Mouse (Mus musculus) kidney, embryonic 16.5 days (tissue): ENCODE measurements around the gene Gpr39. TPM values are rescaled to one million over a fixed set of nuclear protein-coding genes. Genes with fewer than 3 reads are reported as not detected.

Experiments
- ATAC-seq: fragments of 200-750 bp; cut with Nextera tagmentation; 2 replicates; pipeline ENCODE4 v1.8.0; 2017; ENCODE audit warnings: moderate TSS enrichment; ENCODE audit not compliant: low FRiP score, low TSS enrichment
- H3K27ac ChIP-seq: fragments of 300-500 bp; sonication (generic); 2 replicates; pipeline ENCODE4 v1.5.1; 2014; ENCODE audit warnings: low read length
- H3K27me3 ChIP-seq: fragments of 300-500 bp; sonication (generic); 2 replicates; pipeline ENCODE4 v1.6.1; 2014; ENCODE audit warnings: low read length, control low read depth, mixed read lengths; ENCODE audit not compliant: insufficient read depth
- H3K36me3 ChIP-seq: fragments of 300-500 bp; sonication (generic); 2 replicates; pipeline ENCODE4 v1.6.1; 2014; ENCODE audit warnings: low read length, control low read depth, mixed read lengths; ENCODE audit not compliant: insufficient read depth
- H3K4me1 ChIP-seq: fragments of 300-500 bp; sonication (generic); 2 replicates; pipeline ENCODE4 v1.6.1; 2014; ENCODE audit warnings: low read length, control low read depth, mixed read lengths; ENCODE audit not compliant: insufficient read depth
- H3K4me2 ChIP-seq: fragments of 300-500 bp; sonication (generic); replicated peaks from 2 replicates; pipeline ENCODE4 v1.6.1; 2014; ENCODE audit warnings: low read depth, low read length
- H3K4me3 ChIP-seq: fragments of 300-500 bp; sonication (generic); 2 replicates; pipeline ENCODE4 v1.5.1; 2014; ENCODE audit warnings: mild to moderate bottlenecking, low read length
- H3K9ac ChIP-seq: fragments of 300-500 bp; sonication (generic); replicated peaks from 2 replicates; pipeline ENCODE4 v1.6.1; 2014; ENCODE audit warnings: low read length
- H3K9me3 ChIP-seq: fragments of 300-500 bp; sonication (generic); 2 replicates; pipeline ENCODE4 v1.6.1; 2016; ENCODE audit warnings: low read length, control low read depth
- WGBS: fragments of 180-500 bp; shearing (Covaris S2); extraction: QIAGEN DNeasy Blood & Tissue Kit; methylation state at CpG from one replicate; pipeline ENCODE4 v1.1.7; 2014; 5-methylcytosine and 5-hydroxymethylcytosine counted together
- polyA plus RNA-seq: library from polyadenylated mRNA; unstranded; fragments of >200 nt; fragmentation: Nextera tagmentation; extraction: Ambion mirVana; gene quantifications from 2 replicates; pipeline ENCODE4 v1.2.1, GENCODE M21; 2015

Gene Gpr39
- polyA plus RNA-seq, 1 experiment from 2014 or later: 7.0 TPM

DNA sequence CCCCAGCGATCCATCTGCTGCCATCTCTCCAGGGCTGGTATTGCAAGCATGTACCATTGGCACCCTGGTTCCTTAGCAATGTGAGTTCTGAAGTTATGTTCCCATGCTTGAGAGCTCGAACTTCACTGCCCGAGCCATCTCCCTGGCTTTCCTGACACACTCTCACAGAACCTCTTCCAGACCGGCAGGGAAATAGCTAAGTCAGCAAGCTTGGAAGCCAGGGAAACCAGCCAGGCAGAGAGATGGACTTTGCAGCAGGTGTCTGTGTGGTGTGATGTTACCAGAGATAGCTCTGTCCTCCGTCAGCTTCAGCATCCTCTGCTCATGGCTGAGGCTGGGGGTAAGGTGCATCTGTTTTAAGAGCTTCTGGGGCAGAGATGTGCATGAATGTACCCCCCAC lies 41.1 kb downstream of the Gpr39 start:
- H3K9ac ChIP-seq: no peak overlapping the region
- no peaks in the 10 kb centered on the region for H3K9me3 ChIP-seq
- 82% methylated on average over 5 of the region's 5 CpGs for WGBS
- H3K27ac ChIP-seq: no peak overlapping the region
- no peak overlapping the region for H3K4me3 ChIP-seq
- ATAC-seq: no peak
- no peaks in the 10 kb centered on the region for H3K4me1 ChIP-seq
- H3K27me3 ChIP-seq: no peaks in the 10 kb centered on the region
- no peaks in the 10 kb centered on the region for H3K36me3 ChIP-seq
- H3K4me2 ChIP-seq: no peak overlapping the region

DNA sequence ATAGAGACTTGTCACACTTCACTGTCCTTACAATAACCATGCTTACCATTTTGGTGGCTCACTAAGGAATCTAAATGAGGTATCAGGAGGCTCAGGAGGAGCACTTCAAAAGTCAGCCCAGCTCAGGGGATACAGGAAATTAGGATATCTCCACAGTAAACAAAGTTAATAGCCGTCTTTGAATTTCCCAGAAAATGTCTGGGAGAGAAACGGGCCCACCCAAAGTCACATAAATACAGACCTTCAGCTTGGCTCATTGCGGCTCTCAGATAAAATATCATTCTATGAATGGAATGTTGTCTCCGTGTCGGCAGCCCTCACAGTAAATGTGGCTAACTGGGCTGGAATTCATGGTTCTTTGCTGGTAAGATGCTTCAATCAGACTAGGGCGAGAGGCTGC lies 42.3 kb downstream of the Gpr39 start:
- Histone ChIP-seq H3K27me3 (no peaks in the 10 kb centered on the region), H3K4me1 (no peaks in the 10 kb centered on the region), H3K4me2 (no peak overlapping the region), H3K9me3 (no peaks in the 10 kb centered on the region), H3K4me3 (no peak overlapping the region), H3K27ac (no peak overlapping the region), H3K36me3 (no peaks in the 10 kb centered on the region), H3K9ac (no peak overlapping the region)
- ATAC-seq: no peak
- 67% methylated on average over 6 of the region's 6 CpGs for WGBS

DNA sequence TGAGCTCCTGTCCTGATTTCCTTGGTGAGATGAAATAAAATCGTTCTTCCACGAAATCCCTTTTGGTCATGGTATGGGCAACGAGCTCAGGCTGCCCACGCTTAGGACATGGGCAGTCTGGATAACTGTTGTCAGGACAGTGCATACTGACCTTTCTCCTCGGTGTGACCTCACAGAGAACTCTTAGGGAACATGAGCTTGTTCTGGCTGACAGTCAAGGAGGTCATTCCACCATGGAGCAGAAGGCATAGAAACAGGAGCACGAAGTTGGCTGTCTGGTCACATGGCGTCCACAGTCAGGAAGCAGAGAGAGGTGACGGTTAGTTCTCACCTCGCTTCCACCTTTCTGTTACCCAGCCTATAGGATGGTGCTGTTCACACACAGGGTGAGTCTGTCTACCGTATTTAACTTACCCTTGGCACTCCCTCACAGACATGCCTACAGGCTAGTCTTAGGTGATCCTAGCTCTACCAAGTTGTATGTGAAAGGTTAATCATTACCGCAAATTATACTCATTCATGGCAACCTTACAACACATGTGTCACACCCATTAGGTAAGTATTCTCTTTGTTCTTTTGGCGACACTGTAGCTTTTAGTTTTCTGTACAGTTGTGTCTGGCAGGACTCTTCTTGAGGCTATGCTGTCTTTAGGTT lies 44.4 kb downstream of the Gpr39 start:
- no peaks in the 10 kb centered on the region for H3K4me1 ChIP-seq
- no peaks in the 10 kb centered on the region for H3K36me3 ChIP-seq
- H3K9me3 ChIP-seq: no peaks in the 10 kb centered on the region
- no peak overlapping the region for H3K9ac ChIP-seq
- no peak for ATAC-seq
- H3K27me3 ChIP-seq: no peaks in the 10 kb centered on the region
- no peak overlapping the region for H3K27ac ChIP-seq
- H3K4me2 ChIP-seq: no peak overlapping the region
- WGBS: 85% methylated on average over 12 of the region's 12 CpGs
- no peak overlapping the region for H3K4me3 ChIP-seq

GRCm38 (mm10) chr1:125724304-125724703 lies 47.5 kb downstream of the Gpr39 start:
- ATAC-seq: no peak
- Histone ChIP-seq H3K4me1 (no peaks in the 10 kb centered on the region), H3K9me3 (no peaks in the 10 kb centered on the region), H3K36me3 (no peaks in the 10 kb centered on the region), H3K4me2 (no peak overlapping the region), H3K27me3 (no peaks in the 10 kb centered on the region), H3K9ac (no peak overlapping the region), H3K4me3 (no peak overlapping the region), H3K27ac (no peak overlapping the region)
- WGBS: 79% methylated on average over 5 of the region's 5 CpGs

- no peaks in the 10 kb centered on the region for H3K9me3 ChIP-seq
- no peaks in the 10 kb centered on the region for H3K36me3 ChIP-seq
- H3K27ac ChIP-seq: no peak overlapping the region
- no peak overlapping the region for H3K9ac ChIP-seq
- no peaks in the 10 kb centered on the region for H3K27me3 ChIP-seq
- H3K4me1 ChIP-seq: no peaks in the 10 kb centered on the region
- H3K4me3 ChIP-seq: no peak overlapping the region
- no peak for ATAC-seq
- H3K4me2 ChIP-seq: no peak overlapping the region
- 74% methylated on average over 6 of the region's 6 CpGs for WGBS
Observed at GRCm38 (mm10) chr1:125729025-125729565, 52.3 kb downstream of the Gpr39 start.

GRCm38 (mm10) chr1:125729731-125730536 lies 53.1 kb downstream of the Gpr39 start:
- H3K4me3 ChIP-seq: no peak overlapping the region
- H3K36me3 ChIP-seq: no peaks in the 10 kb centered on the region
- WGBS: 54% methylated on average over 13 of the region's 13 CpGs
- no peaks in the 10 kb centered on the region for H3K27me3 ChIP-seq
- no peak overlapping the region for H3K27ac ChIP-seq
- no peaks in the 10 kb centered on the region for H3K9me3 ChIP-seq
- no peak overlapping the region for H3K4me2 ChIP-seq
- no peaks in the 10 kb centered on the region for H3K4me1 ChIP-seq
- ATAC-seq: no peak
- no peak overlapping the region for H3K9ac ChIP-seq

GRCm38 (mm10) chr1:125730537-125730880 lies 53.7 kb downstream of the Gpr39 start:
- Histone ChIP-seq H3K4me3 (no peak overlapping the region), H3K4me2 (no peak overlapping the region), H3K4me1 (no peaks in the 10 kb centered on the region), H3K9me3 (no peaks in the 10 kb centered on the region), H3K27me3 (no peaks in the 10 kb centered on the region), H3K9ac (no peak overlapping the region), H3K36me3 (no peaks in the 10 kb centered on the region), H3K27ac (no peak overlapping the region)
- no peak for ATAC-seq
- 87% methylated on average over 6 of the region's 6 CpGs for WGBS

DNA sequence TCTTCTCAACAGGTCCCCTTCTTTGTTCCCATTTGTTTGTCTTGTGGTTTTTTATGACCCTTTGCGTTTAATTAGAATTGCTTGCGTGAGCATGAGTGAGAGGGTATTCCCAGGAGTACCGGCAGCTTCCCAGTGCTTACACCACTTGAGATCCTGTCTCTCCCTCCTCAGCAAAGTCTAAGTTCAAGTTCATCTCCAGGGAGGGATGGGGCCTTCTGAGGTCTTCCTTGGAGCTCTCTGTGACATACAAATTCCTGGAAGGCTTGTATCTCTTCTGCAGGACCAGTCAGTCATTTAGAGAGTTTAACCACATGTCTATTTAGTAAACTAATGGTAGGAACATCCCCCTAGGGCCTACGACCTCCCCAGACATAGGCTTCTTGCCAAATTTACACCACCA lies 55.1 kb downstream of the Gpr39 start:
- Histone ChIP-seq H3K27me3 (no peaks in the 10 kb centered on the region), H3K36me3 (no peaks in the 10 kb centered on the region), H3K9ac (no peak overlapping the region), H3K4me2 (no peak overlapping the region), H3K27ac (no peak overlapping the region), H3K9me3 (no peaks in the 10 kb centered on the region), H3K4me3 (no peak overlapping the region), H3K4me1 (no peaks in the 10 kb centered on the region)
- no peak for ATAC-seq
- WGBS: 48% methylated on average over 4 of the region's 4 CpGs

GRCm38 (mm10) chr1:125744766-125745165 lies 68.0 kb downstream of the Gpr39 start:
- Histone ChIP-seq H3K9me3 (no peaks in the 10 kb centered on the region), H3K4me3 (no peak overlapping the region), H3K36me3 (no peaks in the 10 kb centered on the region), H3K4me2 (no peak overlapping the region), H3K27me3 (no peaks in the 10 kb centered on the region), H3K27ac (no peak overlapping the region), H3K4me1 (no peaks in the 10 kb centered on the region), H3K9ac (no peak overlapping the region)
- WGBS: 90% methylated on average over 4 of the region's 4 CpGs
- no peak for ATAC-seq

DNA sequence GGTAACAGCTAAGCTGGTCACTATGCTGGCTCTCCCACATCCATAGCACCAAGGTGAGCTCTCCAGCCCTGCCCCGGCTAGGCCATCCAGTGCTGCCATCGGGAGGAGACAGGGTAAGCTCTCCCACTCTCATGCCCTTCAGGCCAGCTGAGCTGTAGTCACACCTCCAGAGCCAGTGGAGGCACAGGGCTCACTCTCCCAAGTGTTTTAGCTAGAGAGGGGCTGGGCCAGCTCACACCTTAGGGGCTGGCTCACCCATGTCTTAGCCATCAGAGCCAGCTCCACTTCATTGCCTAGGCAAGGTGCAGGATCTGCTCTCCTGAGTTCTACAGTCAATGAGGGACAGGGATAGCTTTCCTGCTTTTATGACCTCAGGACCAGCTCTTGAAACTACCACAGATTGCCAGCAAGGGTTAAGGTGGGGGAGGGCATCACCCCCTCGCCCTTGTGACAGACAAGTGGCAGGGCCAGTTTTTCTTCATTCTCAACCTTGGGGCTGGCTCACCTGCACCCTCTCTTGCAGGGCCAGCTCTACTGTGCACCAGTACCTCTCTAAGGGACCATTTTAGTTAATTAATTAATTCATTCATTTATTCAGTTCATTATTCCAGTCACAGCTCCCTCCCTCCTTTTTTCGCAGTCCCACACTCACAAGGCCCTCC lies 78.7 kb downstream of the Gpr39 start:
- Histone ChIP-seq H3K9ac (no peak overlapping the region), H3K4me3 (no peak overlapping the region), H3K36me3 (no peaks in the 10 kb centered on the region), H3K27ac (no peak overlapping the region), H3K27me3 (no peaks in the 10 kb centered on the region), H3K4me2 (no peak overlapping the region), H3K9me3 (no peaks in the 10 kb centered on the region), H3K4me1 (no peaks in the 10 kb centered on the region; the same call in 1 of the 2 replicates)
- ATAC-seq: peak; percentile 79
- 63% methylated on average over 4 of the region's 4 CpGs for WGBS
